In the genomic region with DNA sequence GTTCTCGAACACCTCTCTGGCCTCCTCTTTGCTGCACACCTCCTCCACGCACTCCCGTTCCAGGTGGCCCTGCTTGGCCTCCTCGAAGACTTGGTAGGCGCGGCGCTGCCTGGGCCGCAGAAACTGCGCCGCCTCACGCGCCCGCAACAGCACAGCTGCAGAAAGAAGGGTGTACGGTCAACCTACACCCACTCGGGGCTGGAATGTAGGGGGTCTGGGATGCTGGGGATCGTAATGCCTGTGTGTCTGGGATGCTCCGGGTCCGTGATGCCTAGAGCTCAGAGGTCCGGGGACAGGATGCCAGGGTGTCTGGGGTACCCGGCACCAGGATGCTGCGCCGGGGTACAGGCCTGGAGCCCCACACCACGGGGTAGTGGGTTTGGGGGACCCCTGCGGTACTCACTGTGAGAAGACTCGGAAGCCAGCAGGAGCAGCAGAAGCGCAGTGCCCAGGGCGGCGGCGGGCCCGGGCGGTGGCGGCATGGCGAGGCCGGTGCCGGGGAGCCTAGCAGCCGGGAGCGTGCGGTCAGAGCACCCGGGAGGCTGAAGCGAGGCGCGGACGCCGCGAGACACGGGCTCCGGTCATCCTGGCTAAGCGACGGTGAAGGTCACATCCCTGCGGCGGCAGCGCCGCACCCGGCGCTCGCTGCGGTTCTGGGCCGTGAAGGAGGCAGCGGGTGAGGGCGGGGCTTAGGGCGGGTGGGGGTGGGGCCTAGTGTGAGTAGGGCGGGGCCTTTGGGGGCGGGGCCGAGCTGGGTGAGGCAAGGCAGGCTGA, we compare ENCODE assay signal across 8 mouse cellular contexts. TPM values are rescaled to one million over a fixed set of nuclear protein-coding genes. Genes with fewer than 3 reads are reported as not detected.
DNase-seq lines count a peak whose midpoint lies in the region; ATAC-seq and TF ChIP-seq lines count a peak whose summit lies in the region.

A gene (minus strand): TSS at position 633 of the 774 bp plus-strand sequence.

- ATAC-seq in Patski = peak; percentile 29
- peak; percentile 81 for ATAC-seq in cerebellum, adult (ENCODE audit: insufficient number of reproducible peaks, low FRiP score, low TSS enrichment)
- peak; percentile 83 for ATAC-seq in forebrain, embryonic 12.5 days (ENCODE audit: low FRiP score)
- ATAC-seq in heart, embryonic 16.5 days (replicated peaks; ENCODE audit: extremely low read depth, insufficient read depth, low FRiP score) = peak; percentile 16
- ATAC-seq in liver, embryonic 15.5 days (ENCODE audit: insufficient read depth) = no peak
- ATAC-seq in neural tube, embryonic 13.5 days (ENCODE audit: low read depth) = peak; percentile 87

- in situ Hi-C loops in Patski (cut with MboI; ENCODE audit: low pct_unique_long_range_greater_than_20kb) = loop anchor here (10.0 kb wide), 1 partner anchor 51 kb away; no protein-coding TSS in a partner anchor

- H3K4me1 ChIP-seq in forebrain, embryonic 12.5 days = peaks cover 12% of the 10 kb centered on the region
- H3K4me1 ChIP-seq in heart, embryonic 16.5 days (ENCODE audit: control insufficient read depth, insufficient read depth, low read length) = peaks cover 40% of the 10 kb centered on the region
- peaks cover 6% of the 10 kb centered on the region for H3K4me1 ChIP-seq in liver, embryonic 15.5 days (replicated peaks)
- H3K4me1 ChIP-seq in neural tube, embryonic 13.5 days (replicated peaks) = peaks cover 36% of the 10 kb centered on the region

- no peaks in the 10 kb centered on the region for H3K36me3 ChIP-seq in forebrain, embryonic 12.5 days (replicated peaks)
- H3K36me3 ChIP-seq in heart, embryonic 16.5 days (ENCODE audit: control insufficient read depth, insufficient read depth) = peaks cover 5% of the 10 kb centered on the region; the same call in 1 of the 2 replicates
- H3K36me3 ChIP-seq in liver, embryonic 15.5 days (replicated peaks) = no peaks in the 10 kb centered on the region
- no peaks in the 10 kb centered on the region for H3K36me3 ChIP-seq in neural tube, embryonic 13.5 days

- POLR2A ChIA-PET in Patski (lab: Charles Lee) = no interaction called here

- peak within 1 kb of the TSS; percentile 49 for H3K4me3 ChIP-seq in forebrain, embryonic 12.5 days (replicated peaks)
- peak within 1 kb of the TSS; percentile 90 for H3K4me3 ChIP-seq in heart, embryonic 16.5 days (ENCODE audit: low read length)
- peak within 1 kb of the TSS; percentile 48 for H3K4me3 ChIP-seq in liver, embryonic 15.5 days (replicated peaks)
- peak within 1 kb of the TSS; percentile 65 for H3K4me3 ChIP-seq in neural tube, embryonic 13.5 days

- H3K4me2 ChIP-seq in forebrain, embryonic 12.5 days = peak within 1 kb of the TSS; percentile 72
- H3K4me2 ChIP-seq in heart, embryonic 16.5 days (ENCODE audit: low read depth, low read length) = peak within 1 kb of the TSS; percentile 82
- H3K4me2 ChIP-seq in liver, embryonic 15.5 days = peak within 1 kb of the TSS; percentile 62
- peak within 1 kb of the TSS; percentile 82 for H3K4me2 ChIP-seq in neural tube, embryonic 13.5 days

- no peak within 1 kb of the TSS for H3K27ac ChIP-seq in forebrain, embryonic 12.5 days
- peak within 1 kb of the TSS; percentile 98 for H3K27ac ChIP-seq in heart, embryonic 16.5 days (ENCODE audit: low read length)
- no peak within 1 kb of the TSS for H3K27ac ChIP-seq in liver, embryonic 15.5 days (replicated peaks)
- peak within 1 kb of the TSS; percentile 42; the same call in 1 of the 2 replicates for H3K27ac ChIP-seq in neural tube, embryonic 13.5 days (replicated peaks)

- CTCF ChIA-PET in Patski (lab: Charles Lee) = no interaction called here

- TF ChIP-seq CTCF in Patski (IDR thresholded peaks at IDR 0.05) = no peak

- peak within 1 kb of the TSS; percentile 46 for H3K9ac ChIP-seq in forebrain, embryonic 12.5 days
- peak within 1 kb of the TSS; percentile 98 for H3K9ac ChIP-seq in heart, embryonic 16.5 days (ENCODE audit: low read length)
- no peak within 1 kb of the TSS for H3K9ac ChIP-seq in liver, embryonic 15.5 days
- peak within 1 kb of the TSS; percentile 77 for H3K9ac ChIP-seq in neural tube, embryonic 13.5 days

- DNase-seq in Patski (ENCODE audit: low read depth, low spot score) = no peak
- peak; percentile 82 to 88 for DNase-seq in kidney, postnatal 25 days
- peak; percentile 65 for DNase-seq in urinary bladder, postnatal 14 days (ENCODE audit: low spot score)

- no peaks in the 10 kb centered on the region for H3K9me3 ChIP-seq in forebrain, embryonic 12.5 days
- H3K9me3 ChIP-seq in heart, embryonic 16.5 days (replicated peaks; ENCODE audit: control insufficient read depth, low read length) = no peaks in the 10 kb centered on the region
- no peaks in the 10 kb centered on the region for H3K9me3 ChIP-seq in liver, embryonic 15.5 days (replicated peaks)
- no peaks in the 10 kb centered on the region for H3K9me3 ChIP-seq in neural tube, embryonic 13.5 days

- no peaks in the 10 kb centered on the region for H3K27me3 ChIP-seq in Patski
- H3K27me3 ChIP-seq in forebrain, embryonic 12.5 days = peaks cover 48% of the 10 kb centered on the region
- peaks cover 4% of the 10 kb centered on the region; the same call in 1 of the 2 replicates for H3K27me3 ChIP-seq in heart, embryonic 16.5 days (ENCODE audit: control insufficient read depth, insufficient read depth, low read length)
- peaks cover 59% of the 10 kb centered on the region for H3K27me3 ChIP-seq in liver, embryonic 15.5 days
- H3K27me3 ChIP-seq in neural tube, embryonic 13.5 days = peaks cover 33% of the 10 kb centered on the region

- WGBS in forebrain, embryonic 12.5 days = 1% methylated on average over 64 of the region's 64 CpGs
- WGBS in heart, embryonic 16.5 days = 2% methylated on average over 60 of the region's 64 CpGs
- 3% methylated on average over 64 of the region's 64 CpGs for WGBS in liver, embryonic 15.5 days (ENCODE audit: insufficient replicate concordance)
- 1% methylated on average over 64 of the region's 64 CpGs for WGBS in neural tube, embryonic 13.5 days

RNA-seq across cellular contexts. Expression of the gene that starts here (rescaled TPM):
- 101 TPM for polyA plus RNA-seq in Patski (2021)
- 10.0 and 13.9 TPM in 2 replicates for polyA plus RNA-seq in forebrain, embryonic 12.5 days (2016; fragmentation: Nextera tagmentation; extraction: Ambion mirVana)
- polyA plus RNA-seq in heart, embryonic 16.5 days (2015; fragmentation: Nextera tagmentation; extraction: Ambion mirVana) = 268 and 275 TPM in 2 replicates
- 7.1 and 7.5 TPM in 2 replicates for polyA plus RNA-seq in liver, embryonic 15.5 days (2015; fragmentation: Nextera tagmentation; extraction: Ambion mirVana)
- polyA plus RNA-seq in neural tube, embryonic 13.5 days (2015; fragmentation: Nextera tagmentation; extraction: Ambion mirVana) = 25.9 and 28.8 TPM in 2 replicates

Comparison
In these comparisons a context has a peak if more than half of its experiments do, and no peak if none do; other contexts are left out.
1. H3K27ac ChIP-seq: peak in heart, embryonic 16.5 days (single experiment) and neural tube, embryonic 13.5 days (single experiment); none in forebrain, embryonic 12.5 days (single experiment) and liver, embryonic 15.5 days (single experiment).
2. Peak in every context shown above with its lines, with median percentiles within 50 percentile points of each other: H3K4me2 ChIP-seq and H3K4me3 ChIP-seq.